Mouse (Mus musculus): ENCODE results near the gene Sgcd.

DNA sequence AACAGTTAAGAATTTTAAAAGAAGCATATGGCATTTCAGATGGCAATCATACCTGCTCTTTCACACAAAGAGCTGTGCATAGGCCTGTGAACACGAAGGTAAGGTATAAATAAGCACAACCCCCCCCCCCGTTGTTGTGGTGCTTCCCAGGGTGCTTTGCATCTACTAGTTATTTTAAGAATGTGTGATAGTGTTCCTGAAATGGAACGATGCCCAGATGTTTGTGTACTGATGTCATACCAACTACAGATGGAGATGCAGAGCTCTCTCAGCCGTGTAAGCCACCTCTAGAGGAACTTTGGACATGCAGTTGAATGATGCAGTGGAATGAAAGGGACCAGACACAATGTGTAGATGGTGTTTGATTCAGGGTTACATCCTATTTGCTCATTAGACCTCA, 155.5 kb downstream of the Sgcd start:
- no peak for TF ChIP-seq ZC3H11A (IDR thresholded peaks at IDR 0.05; ENCODE audit: borderline replicate concordance, low read depth, low read length)
- no peak for TF ChIP-seq CHD2 (IDR thresholded peaks at IDR 0.05; ENCODE audit: low read depth, low read length)
- TF ChIP-seq MAFK (IDR thresholded peaks at IDR 0.05; ENCODE audit: insufficient read depth, low read depth, low read length), result no peak
- TF ChIP-seq HCFC1 (IDR thresholded peaks at IDR 0.05; ENCODE audit: borderline replicate concordance, insufficient read depth, low read length), result no peak
- no peak for TF ChIP-seq ZNF384 (IDR thresholded peaks at IDR 0.05; ENCODE audit: low read depth, low read length)
